Mouse (Mus musculus) small intestine, adult 2 months (tissue): Measurements from ENCODE around the gene Gstp3.

Experiments
- CTCF ChIP-seq: fragments of 200-500 bp; IDR thresholded peaks from 2 replicates; pipeline ENCODE4 v1.5.1; 2012; ENCODE audit warnings: low read depth, mild to moderate bottlenecking, control low read depth, inconsistent platforms, low read length, moderate library complexity, mixed read lengths; ENCODE audit not compliant: insufficient replicate concordance, insufficient read length; ENCODE audit errors: extremely low read depth
- POLR2A ChIP-seq: fragments of 200-500 bp; IDR thresholded peaks from 2 replicates; pipeline ENCODE4 v1.6.1; 2012; ENCODE audit warnings: low read depth, mild to moderate bottlenecking, control low read depth, inconsistent platforms, low read length, moderate library complexity

DNA sequence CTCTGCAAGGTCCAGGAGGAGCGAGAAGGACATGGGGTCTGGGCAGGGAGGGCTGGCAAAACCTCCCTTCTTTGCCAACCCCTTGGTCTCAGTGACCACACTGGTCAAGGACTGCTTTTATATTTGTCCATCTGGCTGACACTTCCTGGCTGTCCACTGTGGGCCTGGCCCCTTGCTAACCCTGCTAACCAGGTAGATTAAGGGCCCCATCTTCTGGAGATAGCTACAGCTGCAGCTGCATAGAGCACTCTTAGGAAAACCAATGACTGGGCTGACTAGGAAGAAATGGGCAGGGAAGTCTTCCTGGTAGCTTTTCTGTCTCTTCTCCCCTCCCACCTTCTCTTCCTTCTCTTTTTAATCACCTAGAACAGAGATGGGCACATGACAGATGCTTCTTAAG, 25.6 kb upstream of the Gstp3 start:
- TF ChIP-seq CTCF (0 out of 2 replicates have a peak, but pooled peaks have one; percentile 24), POLR2A (no peak)
